Mouse (Mus musculus) limb, embryonic 14.5 days (tissue): ENCODE results near the gene Ndrg3. TPM values are rescaled to one million over a fixed set of nuclear protein-coding genes. Genes with fewer than 3 reads are reported as not detected.
A peak's percentile ranks its signal among the peaks of the same experiment; 100 is the strongest.

Experiments used
- ATAC-seq: fragments of 200-750 bp; cut with Nextera tagmentation; 2 replicates; pipeline ENCODE4 v1.8.0; 2017; ENCODE audit warnings: low read depth, moderate number of reproducible peaks, moderate TSS enrichment; ENCODE audit not compliant: low FRiP score
- DNase-seq: peaks from one replicate; pipeline ENCODE4 v3.0.0-alpha.2; 2015; ENCODE audit warnings: low spot score
- H3K27ac ChIP-seq: fragments of 300-500 bp; sonication (generic); replicated peaks from 2 replicates; pipeline ENCODE4 v1.5.1; 2014; ENCODE audit warnings: low read depth, mild to moderate bottlenecking, low read length, moderate library complexity, mixed read lengths
- H3K27me3 ChIP-seq: fragments of 300-500 bp; sonication (generic); 2 replicates; pipeline ENCODE4 v1.6.1; 2014; ENCODE audit warnings: low read length, mixed read lengths; ENCODE audit not compliant: control insufficient read depth, insufficient read depth
- H3K36me3 ChIP-seq: fragments of 300-500 bp; sonication (generic); 2 replicates; pipeline ENCODE4 v1.6.1; 2014; ENCODE audit warnings: mild to moderate bottlenecking, low read length, moderate library complexity, mixed read lengths; ENCODE audit not compliant: control insufficient read depth, insufficient read depth
- H3K4me1 ChIP-seq: fragments of 300-500 bp; sonication (generic); 2 replicates; pipeline ENCODE4 v1.6.1; 2014; ENCODE audit warnings: antibody characterized with exemption, low read length, mixed read lengths; ENCODE audit not compliant: control insufficient read depth, insufficient read depth
- H3K4me2 ChIP-seq: fragments of 300-500 bp; sonication (generic); replicated peaks from 2 replicates; pipeline ENCODE4 v1.6.1; 2014; ENCODE audit warnings: low read depth, mild to moderate bottlenecking, low read length, moderate library complexity; ENCODE audit not compliant: severe bottlenecking
- H3K4me3 ChIP-seq: fragments of 300-500 bp; sonication (generic); replicated peaks from 2 replicates; pipeline ENCODE4 v1.5.1; 2014; ENCODE audit warnings: low read length
- H3K9ac ChIP-seq: fragments of 300-500 bp; sonication (generic); 2 replicates; pipeline ENCODE4 v1.6.1; 2014; ENCODE audit warnings: mild to moderate bottlenecking, low read depth, low read length, moderate library complexity; ENCODE audit not compliant: severe bottlenecking
- H3K9me3 ChIP-seq: fragments of 300-500 bp; sonication (generic); 2 replicates; pipeline ENCODE4 v1.6.1; 2016; ENCODE audit warnings: low read length; ENCODE audit not compliant: control insufficient read depth
- POLR2A ChIP-seq: fragments of 200-500 bp; IDR thresholded peaks from 2 replicates; pipeline ENCODE4 v1.8.0; 2012; ENCODE audit warnings: inconsistent platforms, mild to moderate bottlenecking, moderate library complexity, borderline replicate concordance; ENCODE audit not compliant: insufficient read depth, insufficient read length; ENCODE audit errors: extremely low read depth
- WGBS: fragments of 180-500 bp; shearing (Covaris S2); extraction: QIAGEN DNeasy Blood & Tissue Kit; methylation state at CpG from one replicate; pipeline ENCODE4 v1.1.7; 2014; 5-methylcytosine and 5-hydroxymethylcytosine counted together
- polyA plus RNA-seq, 2 experiments: library from polyadenylated mRNA; depleted of rRNA in 1 of 2; stranded (reverse) in 1 of 2; unstranded in 1 of 2; fragments of >200 nt; fragmentation: Nextera tagmentation in 1 of 2; extraction: Ambion mirVana in 1 of 2; gene quantifications; 2 replicates each; pipeline versions ENCODE4 v1.2.1 to v1.2.3; 2012 to 2014

The Ndrg3 gene
- polyA plus RNA-seq, 2 experiments = 44.1 to 64.6 TPM

DNA sequence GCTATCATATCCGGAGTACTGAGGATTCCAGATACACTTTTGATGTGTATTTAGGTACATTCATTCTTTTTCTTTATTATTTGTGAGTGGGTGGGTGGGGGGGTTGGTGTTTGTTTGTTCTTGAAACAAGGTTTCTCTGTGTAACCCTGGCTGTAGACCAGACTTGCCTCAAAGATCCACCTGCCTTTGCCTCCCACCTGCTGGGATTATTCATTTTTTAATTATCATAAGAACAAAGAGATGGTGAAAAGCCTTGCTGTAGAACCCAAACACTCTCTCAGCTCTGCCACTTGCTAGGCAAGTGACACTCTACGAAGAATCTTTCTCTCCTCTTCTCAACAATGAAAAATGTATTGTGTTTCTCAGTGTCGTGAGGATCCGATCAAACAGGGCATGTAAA lies 27.4 kb upstream of the Ndrg3 start:
- Histone ChIP-seq H3K27me3 (no peaks in the 10 kb centered on the region), H3K36me3 (peaks cover 97% of the 10 kb centered on the region), H3K4me3 (no peak overlapping the region), H3K9ac (no peak overlapping the region), H3K27ac (no peak overlapping the region), H3K4me1 (no peaks in the 10 kb centered on the region), H3K9me3 (no peaks in the 10 kb centered on the region), H3K4me2 (no peak overlapping the region)
- no peak for TF ChIP-seq POLR2A
- ATAC-seq = no peak
- no peak for DNase-seq
- WGBS = 93% methylated on average over 4 of the region's 4 CpGs

DNA sequence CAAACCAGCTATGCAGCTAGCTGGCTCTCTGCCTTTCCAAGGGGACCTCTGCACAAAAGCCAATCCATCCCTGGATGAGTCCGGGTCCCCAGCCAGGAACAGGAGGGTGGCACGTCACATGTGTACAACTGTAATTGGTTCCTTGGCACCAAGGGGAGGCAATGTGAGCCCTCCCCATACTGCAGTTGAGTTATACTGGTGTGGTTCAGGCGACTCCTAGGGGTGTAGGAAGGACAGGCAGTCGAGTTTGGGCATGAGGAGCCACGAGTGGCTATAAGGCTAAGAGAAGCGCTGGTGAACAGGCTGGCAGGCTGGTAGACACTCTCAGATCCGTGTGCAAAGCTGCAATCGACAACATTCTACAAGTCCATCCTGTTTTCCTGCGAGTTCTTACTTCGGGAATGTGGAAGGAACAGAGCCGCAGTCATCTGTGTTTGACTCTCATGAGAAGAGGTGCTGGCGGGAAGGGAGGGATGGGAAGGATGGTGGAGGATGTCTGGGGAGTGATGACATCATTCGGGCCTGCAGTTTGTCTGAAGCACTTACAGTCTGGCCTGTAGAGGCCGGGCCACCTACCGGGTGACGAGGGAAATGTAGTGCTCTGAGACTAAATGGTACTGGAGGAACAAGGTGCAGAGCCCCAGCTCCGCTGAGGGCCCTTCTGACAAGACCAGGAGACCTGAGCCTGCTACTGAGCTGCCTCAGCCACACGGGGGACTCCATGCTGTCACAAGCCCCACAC lies 24.8 kb upstream of the Ndrg3 start:
- H3K9ac ChIP-seq = no peak overlapping the region
- no peak for DNase-seq
- H3K27me3 ChIP-seq = no peaks in the 10 kb centered on the region
- no peak overlapping the region for H3K27ac ChIP-seq
- peaks cover 85% of the 10 kb centered on the region for H3K36me3 ChIP-seq
- no peak overlapping the region for H3K4me3 ChIP-seq
- 84% methylated on average over 18 of the region's 18 CpGs for whole genome bisulfite sequencing
- TF ChIP-seq POLR2A = no peak
- no peak overlapping the region for H3K4me2 ChIP-seq
- ATAC-seq = no peak
- no peaks in the 10 kb centered on the region for H3K4me1 ChIP-seq
- H3K9me3 ChIP-seq = no peaks in the 10 kb centered on the region

- ATAC-seq (no peak), DNase-seq (no peak)
- H3K4me2 ChIP-seq = no peak overlapping the region
- H3K4me1 ChIP-seq = peaks cover 16% of the 10 kb centered on the region; the same call in 1 of the 2 replicates
- H3K36me3 ChIP-seq = peaks cover 41% of the 10 kb centered on the region
- 84% methylated on average over 6 of the region's 6 CpGs for WGBS
- H3K9me3 ChIP-seq = no peaks in the 10 kb centered on the region
- no peaks in the 10 kb centered on the region for H3K27me3 ChIP-seq
- no peak overlapping the region for H3K4me3 ChIP-seq
- H3K27ac ChIP-seq = no peak overlapping the region
- TF ChIP-seq POLR2A = no peak
- H3K9ac ChIP-seq = no peak overlapping the region
These were observed 20.5 kb upstream of the Ndrg3 start for GRCm38 (mm10) chr2:157012341-157012740.

DNA sequence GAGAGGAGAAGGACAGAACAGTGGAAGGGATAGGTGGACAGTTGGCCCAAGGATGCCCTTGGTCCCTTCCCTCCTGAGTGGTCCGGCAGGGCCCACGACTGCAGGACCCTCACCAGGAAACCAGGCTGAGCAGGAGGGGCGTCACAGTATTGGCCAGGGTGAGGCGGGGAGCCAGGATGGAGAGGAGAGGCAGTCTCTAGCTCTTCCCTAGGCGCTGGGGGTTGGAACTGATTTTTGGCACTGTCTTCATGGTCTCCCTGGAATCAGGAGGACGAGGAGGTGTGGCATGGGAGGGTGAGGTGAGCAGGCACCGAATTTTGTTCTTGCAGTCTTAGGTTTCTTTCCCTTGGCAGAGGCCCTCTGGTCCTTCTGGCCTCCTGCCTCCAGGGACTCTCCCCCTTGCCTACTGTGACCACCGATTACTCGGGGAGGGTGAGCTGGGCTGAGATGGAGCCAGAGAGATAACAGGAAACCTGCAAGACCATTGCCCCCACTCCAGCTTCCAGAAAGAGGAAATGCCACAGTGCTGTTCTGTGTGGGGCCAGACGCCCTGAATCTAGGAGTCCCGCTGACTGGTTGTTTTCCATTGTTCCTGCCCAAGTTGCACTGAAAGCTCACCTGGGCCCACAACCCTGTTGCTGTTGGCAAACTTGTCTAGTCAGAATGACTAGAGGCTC lies 18.9 kb upstream of the Ndrg3 start:
- Histone ChIP-seq H3K4me1 (peaks cover 22% of the 10 kb centered on the region), H3K9me3 (no peaks in the 10 kb centered on the region), H3K9ac (peak overlapping the region; percentile 28; the same call in 1 of the 2 replicates), H3K27ac (no peak overlapping the region), H3K36me3 (peaks cover 26% of the 10 kb centered on the region), H3K4me3 (no peak overlapping the region), H3K4me2 (no peak overlapping the region), H3K27me3 (no peaks in the 10 kb centered on the region)
- 43% methylated on average over 11 of the region's 11 CpGs for WGBS
- ATAC-seq = no peak
- no peak for TF ChIP-seq POLR2A
- DNase-seq = no peak

DNA sequence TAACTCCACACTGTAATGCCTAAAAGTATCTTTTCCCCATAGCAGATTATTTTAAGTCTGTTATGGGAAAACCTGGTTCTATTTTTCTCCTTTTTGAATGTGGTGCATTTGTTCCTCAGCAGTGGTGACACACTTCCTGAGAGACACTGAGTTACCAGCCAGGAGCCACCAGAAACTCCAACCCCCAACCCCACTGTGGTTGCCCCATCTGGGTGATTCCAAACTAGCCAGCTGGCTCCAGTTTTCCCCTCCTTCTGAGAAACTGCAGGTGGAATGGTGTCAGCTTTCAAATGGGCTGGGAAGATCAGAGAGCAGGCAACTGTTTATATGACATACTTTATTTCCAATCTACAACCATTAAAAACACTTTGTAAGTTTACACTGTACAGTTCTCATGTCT lies 18.3 kb upstream of the Ndrg3 start:
- Histone ChIP-seq H3K27ac (no peak overlapping the region), H3K27me3 (no peaks in the 10 kb centered on the region), H3K4me3 (no peak overlapping the region), H3K9ac (no peak overlapping the region), H3K4me1 (peaks cover 23% of the 10 kb centered on the region), H3K9me3 (no peaks in the 10 kb centered on the region), H3K4me2 (no peak overlapping the region), H3K36me3 (peaks cover 23% of the 10 kb centered on the region)
- ATAC-seq (no peak), DNase-seq (no peak)
- no peak for TF ChIP-seq POLR2A

GRCm38 (mm10) chr2:157008509-157008908 lies 16.7 kb upstream of the Ndrg3 start:
- peaks cover 23% of the 10 kb centered on the region for H3K4me1 ChIP-seq
- H3K9me3 ChIP-seq = no peaks in the 10 kb centered on the region
- TF ChIP-seq POLR2A = no peak
- H3K4me3 ChIP-seq = no peak overlapping the region
- no peak overlapping the region for H3K27ac ChIP-seq
- DNase-seq = no peak
- ATAC-seq = no peak
- peaks cover 20% of the 10 kb centered on the region for H3K36me3 ChIP-seq
- no peak overlapping the region for H3K4me2 ChIP-seq
- H3K27me3 ChIP-seq = no peaks in the 10 kb centered on the region
- H3K9ac ChIP-seq = no peak overlapping the region
